Mouse (Mus musculus): Measurements from ENCODE around the gene Tbrg4. TPM values are rescaled to one million over a fixed set of nuclear protein-coding genes. Genes with fewer than 3 reads are reported as not detected.

Gene Tbrg4
- polyA plus RNA-seq, 1 experiment from 2014 or later = 37.1 TPM

- Histone ChIP-seq H3K4me3 (ENCODE audit: low read depth, low read length) (no peak overlapping the region), H3K9ac (replicated peaks; ENCODE audit: low read depth, low read length) (no peak overlapping the region), H3K4me1 (ENCODE audit: control insufficient read depth, insufficient read depth, low read length) (no peaks in the 10 kb centered on the region), H3K9me3 (ENCODE audit: control insufficient read depth, low read depth, low read length) (no peaks in the 10 kb centered on the region), H3K36me3 (ENCODE audit: control insufficient read depth, insufficient read depth, low read length) (peaks cover 21% of the 10 kb centered on the region), H3K27ac (ENCODE audit: low read length) (no peak overlapping the region), H3K27me3 (ENCODE audit: control insufficient read depth, insufficient read depth, low read length) (no peaks in the 10 kb centered on the region), H3K4me2 (replicated peaks; ENCODE audit: low read depth, low read length) (no peak overlapping the region)
- no peak for ATAC-seq (ENCODE audit: insufficient number of reproducible peaks, insufficient read depth, low FRiP score, low read depth)
- WGBS = 96% methylated on average over 2 of the region's 2 CpGs
These were observed 44.3 kb downstream of the Tbrg4 start for GRCm38 (mm10) chr11:6581560-6581959.

DNA sequence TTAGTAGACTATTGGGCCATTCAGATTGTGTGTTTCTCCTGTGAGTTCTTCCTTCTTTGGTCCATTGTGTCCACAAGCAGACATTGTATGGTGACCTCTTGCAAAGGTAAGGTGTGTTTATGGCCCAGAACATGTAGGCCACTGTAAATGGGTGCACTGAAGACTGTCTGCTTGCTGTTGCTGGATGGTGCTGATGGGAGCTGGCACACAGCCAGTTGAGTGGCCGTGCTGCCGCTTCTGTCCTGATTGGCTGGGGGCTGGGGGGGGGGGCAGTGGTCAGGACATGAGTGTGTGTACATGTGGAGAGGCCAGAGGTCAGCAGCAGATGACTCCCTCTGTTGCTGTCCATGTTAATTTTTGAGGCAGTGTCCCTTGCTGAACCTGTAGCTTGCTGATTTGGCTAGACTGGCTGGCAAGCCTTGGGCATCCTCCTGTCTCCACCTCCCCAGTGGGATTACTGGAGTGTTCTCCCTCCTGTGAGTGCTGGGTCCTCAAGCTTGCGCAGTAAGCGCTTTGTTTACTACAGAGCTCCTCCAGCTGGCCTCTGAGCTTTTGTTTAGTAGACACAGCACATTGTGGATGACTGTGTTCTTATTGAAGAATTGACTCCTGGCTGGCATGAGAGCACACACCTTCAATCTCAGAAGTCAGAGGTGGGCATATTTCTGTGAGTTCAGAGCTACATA lies 45.7 kb downstream of the Tbrg4 start:
- Histone ChIP-seq H3K4me1 (ENCODE audit: control insufficient read depth, insufficient read depth, low read length) (no peaks in the 10 kb centered on the region), H3K4me3 (ENCODE audit: low read depth, low read length) (no peak overlapping the region), H3K4me2 (replicated peaks; ENCODE audit: low read depth, low read length) (no peak overlapping the region), H3K9ac (replicated peaks; ENCODE audit: low read depth, low read length) (no peak overlapping the region; the same call in 1 of the 2 replicates), H3K36me3 (ENCODE audit: control insufficient read depth, insufficient read depth, low read length) (peaks cover 17% of the 10 kb centered on the region), H3K9me3 (ENCODE audit: control insufficient read depth, low read depth, low read length) (no peaks in the 10 kb centered on the region), H3K27ac (ENCODE audit: low read length) (no peak overlapping the region), H3K27me3 (ENCODE audit: control insufficient read depth, insufficient read depth, low read length) (no peaks in the 10 kb centered on the region)
- ATAC-seq (ENCODE audit: insufficient number of reproducible peaks, insufficient read depth, low FRiP score, low read depth) = no peak
- 73% methylated on average over 4 of the region's 4 CpGs for WGBS

DNA sequence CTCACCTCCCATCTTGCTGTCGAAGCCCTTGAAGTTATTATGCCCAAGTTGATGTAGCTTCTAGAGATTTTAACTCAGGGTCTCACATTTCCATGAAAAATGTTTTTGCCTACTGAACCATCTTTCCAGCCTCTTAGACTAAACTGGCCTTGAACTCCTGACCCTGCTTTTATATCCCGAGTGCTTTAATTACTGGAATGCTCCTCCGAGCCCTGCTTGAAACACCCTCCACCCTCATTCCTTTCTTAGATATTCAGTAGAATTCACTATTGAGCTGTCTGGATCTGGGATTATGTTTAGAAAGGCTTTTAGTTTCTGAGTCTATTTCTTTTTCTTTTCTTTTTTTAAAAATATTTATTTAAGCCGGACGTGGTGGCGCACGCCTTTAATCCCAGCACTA lies 46.5 kb downstream of the Tbrg4 start:
- Histone ChIP-seq H3K4me3 (ENCODE audit: low read depth, low read length) (no peak overlapping the region), H3K9me3 (ENCODE audit: control insufficient read depth, low read depth, low read length) (no peaks in the 10 kb centered on the region), H3K9ac (replicated peaks; ENCODE audit: low read depth, low read length) (no peak overlapping the region), H3K27me3 (ENCODE audit: control insufficient read depth, insufficient read depth, low read length) (no peaks in the 10 kb centered on the region), H3K27ac (ENCODE audit: low read length) (no peak overlapping the region), H3K4me2 (replicated peaks; ENCODE audit: low read depth, low read length) (no peak overlapping the region), H3K36me3 (ENCODE audit: control insufficient read depth, insufficient read depth, low read length) (peaks cover 9% of the 10 kb centered on the region), H3K4me1 (ENCODE audit: control insufficient read depth, insufficient read depth, low read length) (no peaks in the 10 kb centered on the region)
- no peak for ATAC-seq (ENCODE audit: insufficient number of reproducible peaks, insufficient read depth, low FRiP score, low read depth)
- 88% methylated on average over 7 of the region's 7 CpGs for WGBS

DNA sequence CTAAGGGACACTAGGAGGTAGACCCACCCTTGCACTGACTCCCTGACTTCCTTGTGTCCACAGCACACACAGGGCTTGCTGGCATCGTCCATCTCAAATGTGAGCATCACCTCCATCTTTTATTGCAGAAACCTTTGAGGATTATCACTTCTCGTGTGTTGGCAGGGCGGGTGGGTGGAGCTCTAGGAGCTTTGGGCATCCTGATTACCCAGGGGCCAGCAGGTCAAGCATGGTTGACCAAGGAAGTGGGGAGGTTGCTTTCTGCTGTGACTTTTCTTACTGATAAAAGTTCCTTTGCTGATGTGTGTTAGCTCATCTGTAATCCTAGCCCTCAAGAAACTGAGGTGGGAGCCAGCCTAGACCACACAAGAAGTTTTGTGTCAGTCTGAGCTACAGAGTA lies 49.7 kb downstream of the Tbrg4 start:
- no peaks in the 10 kb centered on the region for H3K27me3 ChIP-seq (ENCODE audit: control insufficient read depth, insufficient read depth, low read length)
- no peak overlapping the region for H3K4me2 ChIP-seq (replicated peaks; ENCODE audit: low read depth, low read length)
- H3K9me3 ChIP-seq (ENCODE audit: control insufficient read depth, low read depth, low read length) = no peaks in the 10 kb centered on the region
- H3K4me3 ChIP-seq (ENCODE audit: low read depth, low read length) = no peak overlapping the region
- 88% methylated on average over 3 of the region's 3 CpGs for WGBS
- H3K27ac ChIP-seq (ENCODE audit: low read length) = no peak overlapping the region
- no peak overlapping the region for H3K9ac ChIP-seq (replicated peaks; ENCODE audit: low read depth, low read length)
- no peaks in the 10 kb centered on the region for H3K4me1 ChIP-seq (ENCODE audit: control insufficient read depth, insufficient read depth, low read length)
- ATAC-seq (ENCODE audit: insufficient number of reproducible peaks, insufficient read depth, low FRiP score, low read depth) = no peak
- peaks cover 16% of the 10 kb centered on the region for H3K36me3 ChIP-seq (ENCODE audit: control insufficient read depth, insufficient read depth, low read length)

DNA sequence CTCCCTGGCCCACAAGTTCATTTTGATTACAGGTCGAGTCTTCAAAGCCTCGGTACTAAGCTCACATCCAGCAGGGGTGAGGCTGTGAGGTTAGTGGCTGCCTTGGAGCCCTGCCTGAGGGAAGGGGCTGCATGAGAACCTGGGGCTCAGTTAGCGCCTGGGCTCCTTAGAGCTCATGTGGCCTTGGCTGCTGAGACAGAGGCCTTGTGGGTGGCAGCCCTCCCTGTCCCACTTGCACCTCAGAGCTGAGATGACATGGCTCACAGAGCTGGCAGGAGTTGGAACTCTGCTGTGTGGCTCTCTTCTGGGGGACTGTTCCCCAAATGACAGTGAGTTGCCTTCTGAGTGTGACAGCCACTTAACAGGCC lies 56.5 kb downstream of the Tbrg4 start:
- Histone ChIP-seq H3K27me3 (ENCODE audit: control insufficient read depth, insufficient read depth, low read length) (no peaks in the 10 kb centered on the region), H3K4me1 (ENCODE audit: control insufficient read depth, insufficient read depth, low read length) (no peaks in the 10 kb centered on the region), H3K4me2 (replicated peaks; ENCODE audit: low read depth, low read length) (no peak overlapping the region), H3K9ac (replicated peaks; ENCODE audit: low read depth, low read length) (no peak overlapping the region), H3K36me3 (ENCODE audit: control insufficient read depth, insufficient read depth, low read length) (peaks cover 11% of the 10 kb centered on the region; the same call in 1 of the 2 replicates), H3K4me3 (ENCODE audit: low read depth, low read length) (no peak overlapping the region), H3K9me3 (ENCODE audit: control insufficient read depth, low read depth, low read length) (no peaks in the 10 kb centered on the region), H3K27ac (ENCODE audit: low read length) (no peak overlapping the region)
- WGBS = 46% methylated on average over 3 of the region's 3 CpGs
- no peak for ATAC-seq (ENCODE audit: insufficient number of reproducible peaks, insufficient read depth, low FRiP score, low read depth)

DNA sequence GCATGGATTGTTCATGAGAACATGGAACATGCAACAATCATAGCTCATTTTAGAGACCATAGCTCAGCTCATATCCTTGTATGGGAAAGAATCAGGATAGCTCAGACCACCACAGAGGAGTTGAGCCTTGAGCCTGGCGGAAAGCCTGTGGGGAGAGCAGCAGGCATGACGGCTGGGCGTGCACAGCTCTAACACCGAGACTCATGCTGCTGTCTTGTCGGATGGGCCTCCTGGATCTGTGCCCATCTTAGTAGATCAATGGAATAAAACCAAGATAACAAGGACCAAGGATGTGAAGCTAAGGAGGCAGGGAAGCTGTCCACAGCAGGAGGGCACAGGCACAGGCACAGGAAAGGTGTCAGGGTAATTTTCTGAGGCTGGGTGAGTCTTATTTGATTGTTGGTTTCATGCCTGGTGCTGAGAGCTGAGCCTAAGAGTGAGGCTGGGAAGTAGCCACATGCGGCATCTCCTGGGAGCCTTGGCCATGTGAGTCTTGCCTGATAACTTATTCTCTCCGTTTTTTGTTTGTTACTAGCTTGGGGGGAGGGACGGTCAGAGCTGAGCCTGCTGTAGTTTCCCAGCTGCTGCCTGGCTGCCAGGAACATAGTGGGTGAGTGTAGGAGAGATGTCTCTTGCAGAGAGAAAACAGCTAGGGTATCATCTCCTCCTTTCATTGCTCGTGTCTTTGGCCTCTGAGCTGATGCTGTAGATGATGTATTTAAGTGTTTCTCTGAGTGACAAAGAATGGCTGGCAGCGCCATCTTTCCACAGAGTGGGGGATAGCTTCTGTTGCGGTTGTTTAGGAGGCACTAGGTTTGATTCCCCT lies 57.1 kb downstream of the Tbrg4 start:
- whole genome bisulfite sequencing = 61% methylated on average over 11 of the region's 11 CpGs
- H3K27ac ChIP-seq (ENCODE audit: low read length) = peak overlapping the region; percentile 21; the same call in 1 of the 2 replicates
- ATAC-seq (ENCODE audit: insufficient number of reproducible peaks, insufficient read depth, low FRiP score, low read depth) = no peak
- H3K27me3 ChIP-seq (ENCODE audit: control insufficient read depth, insufficient read depth, low read length) = no peaks in the 10 kb centered on the region
- H3K4me3 ChIP-seq (ENCODE audit: low read depth, low read length) = no peak overlapping the region
- no peak overlapping the region; the same call in 1 of the 2 replicates for H3K9ac ChIP-seq (replicated peaks; ENCODE audit: low read depth, low read length)
- no peaks in the 10 kb centered on the region for H3K9me3 ChIP-seq (ENCODE audit: control insufficient read depth, low read depth, low read length)
- H3K4me2 ChIP-seq (replicated peaks; ENCODE audit: low read depth, low read length) = no peak overlapping the region
- peaks cover 11% of the 10 kb centered on the region; the same call in 1 of the 2 replicates for H3K36me3 ChIP-seq (ENCODE audit: control insufficient read depth, insufficient read depth, low read length)
- no peaks in the 10 kb centered on the region for H3K4me1 ChIP-seq (ENCODE audit: control insufficient read depth, insufficient read depth, low read length)

- Histone ChIP-seq H3K4me1 (ENCODE audit: control insufficient read depth, insufficient read depth, low read length) (no peaks in the 10 kb centered on the region), H3K4me3 (ENCODE audit: low read depth, low read length) (no peak overlapping the region), H3K36me3 (ENCODE audit: control insufficient read depth, insufficient read depth, low read length) (peaks cover 9% of the 10 kb centered on the region; the same call in 1 of the 2 replicates), H3K4me2 (replicated peaks; ENCODE audit: low read depth, low read length) (no peak overlapping the region), H3K27me3 (ENCODE audit: control insufficient read depth, insufficient read depth, low read length) (no peaks in the 10 kb centered on the region), H3K9ac (replicated peaks; ENCODE audit: low read depth, low read length) (no peak overlapping the region), H3K9me3 (ENCODE audit: control insufficient read depth, low read depth, low read length) (no peaks in the 10 kb centered on the region), H3K27ac (ENCODE audit: low read length) (no peak overlapping the region)
- 89% methylated on average over 8 of the region's 8 CpGs for WGBS
- no peak for ATAC-seq (ENCODE audit: insufficient number of reproducible peaks, insufficient read depth, low FRiP score, low read depth)
These were observed 57.9 kb downstream of the Tbrg4 start for GRCm38 (mm10) chr11:6567951-6568350.

DNA sequence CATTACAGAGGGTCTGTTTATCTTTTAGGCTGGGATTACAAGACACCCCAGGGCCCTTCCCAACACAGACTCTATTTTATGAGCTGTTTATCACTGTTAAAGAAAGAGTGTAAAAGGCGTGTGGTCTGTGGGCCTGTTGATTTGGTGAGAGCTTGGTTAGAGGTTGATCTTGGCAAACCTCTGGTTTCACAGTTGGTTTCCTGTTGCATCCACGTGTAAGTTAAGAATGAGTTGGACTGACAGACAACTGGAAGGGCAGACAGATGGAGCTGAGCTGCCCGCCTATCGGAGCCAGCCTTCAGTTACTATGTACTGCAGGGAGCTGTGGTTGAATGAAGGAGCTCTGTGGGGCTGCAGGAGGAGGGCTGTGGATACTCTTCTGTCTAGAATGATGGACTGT lies 59.4 kb downstream of the Tbrg4 start:
- peaks cover 5% of the 10 kb centered on the region; the same call in 1 of the 2 replicates for H3K36me3 ChIP-seq (ENCODE audit: control insufficient read depth, insufficient read depth, low read length)
- H3K4me2 ChIP-seq (replicated peaks; ENCODE audit: low read depth, low read length) = no peak overlapping the region
- no peak overlapping the region for H3K27ac ChIP-seq (ENCODE audit: low read length)
- no peaks in the 10 kb centered on the region for H3K27me3 ChIP-seq (ENCODE audit: control insufficient read depth, insufficient read depth, low read length)
- no peak for ATAC-seq (ENCODE audit: insufficient number of reproducible peaks, insufficient read depth, low FRiP score, low read depth)
- H3K9me3 ChIP-seq (ENCODE audit: control insufficient read depth, low read depth, low read length) = no peaks in the 10 kb centered on the region
- H3K4me1 ChIP-seq (ENCODE audit: control insufficient read depth, insufficient read depth, low read length) = no peaks in the 10 kb centered on the region
- WGBS = 84% methylated on average over 4 of the region's 4 CpGs
- no peak overlapping the region for H3K4me3 ChIP-seq (ENCODE audit: low read depth, low read length)
- no peak overlapping the region for H3K9ac ChIP-seq (replicated peaks; ENCODE audit: low read depth, low read length)

Measured in stomach, embryonic 14.5 days (tissue).